19 mouse cellular contexts compared by ENCODE assay signal in the genomic region with DNA sequence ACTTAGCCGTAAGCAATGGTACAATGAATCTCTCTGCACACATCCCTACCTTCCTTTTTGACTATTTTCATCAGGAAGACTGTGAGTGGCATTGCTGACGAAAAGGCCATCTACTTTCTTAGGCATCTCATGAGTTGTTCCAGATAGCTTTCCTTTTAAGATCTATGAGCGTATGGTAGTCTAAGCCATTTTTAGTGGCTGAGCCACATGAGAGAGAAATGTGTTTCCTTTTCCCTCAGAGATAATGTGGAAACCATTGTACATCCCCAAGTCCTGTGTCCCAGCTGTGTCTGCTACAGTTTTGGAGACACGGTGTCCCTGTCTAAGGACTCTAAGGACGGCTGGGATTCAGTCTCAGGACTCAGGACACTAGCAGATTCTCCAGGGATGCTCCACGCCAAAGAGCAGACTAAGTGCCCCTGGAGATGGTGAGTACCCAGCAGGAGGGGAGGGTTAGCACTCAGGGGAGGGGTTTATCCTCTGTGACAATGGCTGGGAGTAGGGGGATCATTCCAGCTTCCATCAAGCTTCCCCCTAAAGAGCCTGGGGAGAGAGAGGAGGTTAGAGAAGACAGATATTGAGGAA.
DNase-seq lines count a peak whose midpoint lies in the region; ATAC-seq lines count a peak whose summit lies in the region.
"Had no signal": no experiment of that assay in that cellular context is flagged by ENCODE, and none has a peak within 500 bp of the region (broad histone marks: within the 10 kb centered on the region; RNA-seq: fewer than 3 reads in every experiment).

No protein-coding gene starts in this region.

- no peaks in the 10 kb centered on the region for H3K9me3 ChIP-seq in forebrain, embryonic 15.5 days
- H3K9me3 ChIP-seq in forebrain, embryonic 13.5 days (replicated peaks), result no peaks in the 10 kb centered on the region
- H3K9me3 ChIP-seq in kidney, embryonic 14.5 days (ENCODE audit: control insufficient read depth, low read length), result no peaks in the 10 kb centered on the region
- H3K9me3 ChIP-seq in midbrain, embryonic 10.5 days (replicated peaks), result no peaks in the 10 kb centered on the region
- no peaks in the 10 kb centered on the region for H3K9me3 ChIP-seq in midbrain, embryonic 16.5 days (replicated peaks; ENCODE audit: control insufficient read depth, low read length, poor library complexity, severe bottlenecking)
- H3K9me3 ChIP-seq: G1E; hindbrain, embryonic 13.5 days; limb, embryonic 15.5 days; liver, embryonic 15.5 days; neural tube, embryonic 13.5 days had no signal

- peak overlapping the region; percentile 33; the same call in 1 of the 2 replicates for H3K27ac ChIP-seq in forebrain, embryonic 15.5 days (replicated peaks)
- H3K27ac ChIP-seq in forebrain, embryonic 13.5 days, result no peak overlapping the region
- H3K27ac ChIP-seq in kidney, embryonic 14.5 days (ENCODE audit: low read depth, low read length), result peak overlapping the region; percentile 24; the same call in 1 of the 2 replicates
- H3K27ac ChIP-seq in midbrain, embryonic 10.5 days (replicated peaks), result 0 out of 2 replicates have a peak overlapping the region, but pooled peaks have one; percentile 20
- no peak overlapping the region for H3K27ac ChIP-seq in midbrain, embryonic 16.5 days (ENCODE audit: low read length)
- H3K27ac ChIP-seq: hindbrain, embryonic 13.5 days; limb, embryonic 15.5 days; liver, embryonic 15.5 days; neural tube, embryonic 13.5 days had no signal

- no peak for ATAC-seq in forebrain, embryonic 15.5 days (replicated peaks)
- ATAC-seq in forebrain, embryonic 13.5 days, result no peak
- no peak for ATAC-seq in kidney, embryonic 14.5 days (ENCODE audit: low FRiP score, low TSS enrichment)
- no peak for ATAC-seq in midbrain, embryonic 16.5 days
- ATAC-seq: activated CD4-positive, CD25-positive, alpha-beta regulatory T cell, adult 4 months; inflammation-experienced regulatory T-cells, adult 6 months had no signal

- no peaks in the 10 kb centered on the region for H3K27me3 ChIP-seq in forebrain, embryonic 15.5 days
- no peaks in the 10 kb centered on the region for H3K27me3 ChIP-seq in forebrain, embryonic 13.5 days
- H3K27me3 ChIP-seq in kidney, embryonic 14.5 days (ENCODE audit: control insufficient read depth, insufficient read depth, low read length), result no peaks in the 10 kb centered on the region
- peaks cover 61% of the 10 kb centered on the region for H3K27me3 ChIP-seq in midbrain, embryonic 10.5 days (ENCODE audit: low read depth, poor library complexity, severe bottlenecking)
- H3K27me3 ChIP-seq in midbrain, embryonic 16.5 days (ENCODE audit: control insufficient read depth, insufficient read depth, low read depth, low read length), result peaks cover 3% of the 10 kb centered on the region
- H3K27me3 ChIP-seq: limb, embryonic 15.5 days; liver, embryonic 15.5 days had no signal

- H3K4me3 ChIP-seq in forebrain, embryonic 15.5 days, result no peak overlapping the region
- H3K4me3 ChIP-seq in forebrain, embryonic 13.5 days, result no peak overlapping the region
- H3K4me3 ChIP-seq in kidney, embryonic 14.5 days (ENCODE audit: low read length), result no peak overlapping the region
- no peak overlapping the region for H3K4me3 ChIP-seq in midbrain, embryonic 10.5 days
- H3K4me3 ChIP-seq in midbrain, embryonic 16.5 days (ENCODE audit: low read depth, low read length), result no peak overlapping the region
- H3K4me3 ChIP-seq: erythroblast, embryonic 14.5 days; hindbrain, embryonic 13.5 days; limb, embryonic 15.5 days; liver, embryonic 15.5 days; neural tube, embryonic 13.5 days had no signal

- H3K36me3 ChIP-seq in forebrain, embryonic 15.5 days, result no peaks in the 10 kb centered on the region
- H3K36me3 ChIP-seq in forebrain, embryonic 13.5 days (ENCODE audit: poor library complexity, severe bottlenecking), result no peaks in the 10 kb centered on the region
- H3K36me3 ChIP-seq in kidney, embryonic 14.5 days (ENCODE audit: control insufficient read depth, insufficient read depth, low read length), result no peaks in the 10 kb centered on the region
- no peaks in the 10 kb centered on the region for H3K36me3 ChIP-seq in midbrain, embryonic 10.5 days
- no peaks in the 10 kb centered on the region for H3K36me3 ChIP-seq in midbrain, embryonic 16.5 days (ENCODE audit: control insufficient read depth, insufficient read depth, low read length)
- H3K36me3 ChIP-seq: G1E; hindbrain, embryonic 13.5 days; limb, embryonic 15.5 days; liver, embryonic 15.5 days; neural tube, embryonic 13.5 days had no signal

- no peak overlapping the region for H3K9ac ChIP-seq in forebrain, embryonic 15.5 days (replicated peaks)
- H3K9ac ChIP-seq in forebrain, embryonic 13.5 days, result no peak overlapping the region
- H3K9ac ChIP-seq in kidney, embryonic 14.5 days (ENCODE audit: low read depth, low read length), result no peak overlapping the region
- no peak overlapping the region for H3K9ac ChIP-seq in midbrain, embryonic 16.5 days (ENCODE audit: low read depth, low read length)
- H3K9ac ChIP-seq: hindbrain, embryonic 13.5 days; limb, embryonic 15.5 days; liver, embryonic 15.5 days; neural tube, embryonic 13.5 days had no signal

- no peak overlapping the region for H3K4me2 ChIP-seq in forebrain, embryonic 15.5 days (replicated peaks)
- no peak overlapping the region for H3K4me2 ChIP-seq in forebrain, embryonic 13.5 days
- no peak overlapping the region; the same call in 1 of the 2 replicates for H3K4me2 ChIP-seq in kidney, embryonic 14.5 days (replicated peaks; ENCODE audit: low read depth, low read length)
- H3K4me2 ChIP-seq in midbrain, embryonic 16.5 days (ENCODE audit: low read length), result no peak overlapping the region
- H3K4me2 ChIP-seq: hindbrain, embryonic 13.5 days; limb, embryonic 15.5 days; liver, embryonic 15.5 days; neural tube, embryonic 13.5 days had no signal

- WGBS in forebrain, embryonic 15.5 days, result 65% methylated on average over 6 of the region's 6 CpGs
- 58% methylated on average over 6 of the region's 6 CpGs for WGBS in forebrain, embryonic 13.5 days
- 69% methylated on average over 6 of the region's 6 CpGs for WGBS in kidney, embryonic 14.5 days
- 48% methylated on average over 6 of the region's 6 CpGs for WGBS in midbrain, embryonic 10.5 days
- WGBS in midbrain, embryonic 16.5 days, result 48% methylated on average over 6 of the region's 6 CpGs

- no peak for DNase-seq in kidney, postnatal 14 days
- DNase-seq in midbrain, embryonic 10.5 days (ENCODE audit: low spot score), result no peak
- no peak for DNase-seq in adrenal gland, postnatal 36 days
- DNase-seq: adrenal gland, postnatal 25 days; cerebellum, adult 11-12 months; cerebellum, postnatal 25 days; thymus, postnatal 36 days had no signal

- H3K4me1 ChIP-seq in forebrain, embryonic 15.5 days, result peaks cover 24% of the 10 kb centered on the region
- H3K4me1 ChIP-seq in forebrain, embryonic 13.5 days, result peaks cover 26% of the 10 kb centered on the region
- no peaks in the 10 kb centered on the region for H3K4me1 ChIP-seq in kidney, embryonic 14.5 days (ENCODE audit: control insufficient read depth, insufficient read depth, low read length)
- H3K4me1 ChIP-seq in midbrain, embryonic 10.5 days, result peaks cover 38% of the 10 kb centered on the region
- peaks cover 5% of the 10 kb centered on the region; the same call in 1 of the 2 replicates for H3K4me1 ChIP-seq in midbrain, embryonic 16.5 days (ENCODE audit: control insufficient read depth, insufficient read depth, low read length)
- H3K4me1 ChIP-seq: liver, embryonic 15.5 days had no signal

Comparison
In these comparisons a context has a peak if more than half of its experiments do, and no peak if none do; other contexts are left out.
1. H3K27ac ChIP-seq: peak in forebrain, embryonic 15.5 days (single experiment), kidney, embryonic 14.5 days (single experiment) and midbrain, embryonic 10.5 days (single experiment); none in forebrain, embryonic 13.5 days (single experiment) and midbrain, embryonic 16.5 days (single experiment).